Mouse (Mus musculus) embryonic facial prominence, embryonic 15.5 days (tissue): ENCODE results near the gene Mical1. TPM values are rescaled to one million over a fixed set of nuclear protein-coding genes. Genes with fewer than 3 reads are reported as not detected.

Experiments
- ATAC-seq: fragments of 200-750 bp; cut with Nextera tagmentation; 2 replicates; pipeline ENCODE4 v1.8.0; 2017; ENCODE audit warnings: low read depth, moderate TSS enrichment; ENCODE audit not compliant: insufficient number of reproducible peaks, low FRiP score, low TSS enrichment
- H3K27ac ChIP-seq: fragments of 300-500 bp; sonication (generic); replicated peaks from 2 replicates; pipeline ENCODE4 v1.5.1; 2015; ENCODE audit warnings: mild to moderate bottlenecking, inconsistent platforms
- H3K27me3 ChIP-seq: fragments of 300-500 bp; sonication (generic); 2 replicates; pipeline ENCODE4 v1.6.1; 2015; ENCODE audit warnings: inconsistent platforms
- H3K36me3 ChIP-seq: fragments of 300-500 bp; sonication (generic); 2 replicates; pipeline ENCODE4 v1.6.1; 2015; ENCODE audit warnings: mild to moderate bottlenecking, inconsistent platforms
- H3K4me1 ChIP-seq: fragments of 300-500 bp; sonication (generic); 2 replicates; pipeline ENCODE4 v1.6.1; 2015; ENCODE audit warnings: inconsistent platforms
- H3K4me2 ChIP-seq: fragments of 300-500 bp; sonication (generic); replicated peaks from 2 replicates; pipeline ENCODE4 v1.6.1; 2015; ENCODE audit warnings: mild to moderate bottlenecking, inconsistent platforms
- H3K4me3 ChIP-seq: fragments of 300-500 bp; sonication (generic); replicated peaks from 2 replicates; pipeline ENCODE4 v1.5.1; 2015; ENCODE audit warnings: mild to moderate bottlenecking, inconsistent platforms
- H3K9ac ChIP-seq: fragments of 300-500 bp; sonication (generic); 2 replicates; pipeline ENCODE4 v1.6.1; 2015; ENCODE audit warnings: inconsistent platforms
- H3K9me3 ChIP-seq: fragments of 300-500 bp; sonication (generic); replicated peaks from 2 replicates; pipeline ENCODE4 v1.6.1; 2016; ENCODE audit warnings: inconsistent platforms
- WGBS: fragments of 180-500 bp; shearing (Covaris S2); methylation state at CpG from one replicate; pipeline ENCODE4 v1.1.7; 2015; 5-methylcytosine and 5-hydroxymethylcytosine counted together
- polyA plus RNA-seq: library from polyadenylated mRNA; unstranded; fragments of >200 nt; fragmentation: Nextera tagmentation; extraction: Ambion mirVana; gene quantifications from 2 replicates; pipeline ENCODE4 v1.2.1, GENCODE M21; 2015

The Mical1 gene
- polyA plus RNA-seq, 1 experiment from 2014 or later = 39.6 TPM

GRCm38 (mm10) chr10:41479961-41480360, 3.8 kb downstream of the Mical1 start:
- no peak for ATAC-seq
- H3K4me3 ChIP-seq = no peak overlapping the region
- no peak overlapping the region for H3K9ac ChIP-seq
- H3K9me3 ChIP-seq = no peaks in the 10 kb centered on the region
- no peaks in the 10 kb centered on the region for H3K27me3 ChIP-seq
- H3K27ac ChIP-seq = no peak overlapping the region
- peaks cover 53% of the 10 kb centered on the region for H3K36me3 ChIP-seq
- no peak overlapping the region for H3K4me2 ChIP-seq
- H3K4me1 ChIP-seq = peaks cover 26% of the 10 kb centered on the region
- 83% methylated on average over 3 of the region's 3 CpGs for WGBS

GRCm38 (mm10) chr10:41480938-41481880, 5.1 kb downstream of the Mical1 start:
- peaks cover 19% of the 10 kb centered on the region for H3K4me1 ChIP-seq

DNA sequence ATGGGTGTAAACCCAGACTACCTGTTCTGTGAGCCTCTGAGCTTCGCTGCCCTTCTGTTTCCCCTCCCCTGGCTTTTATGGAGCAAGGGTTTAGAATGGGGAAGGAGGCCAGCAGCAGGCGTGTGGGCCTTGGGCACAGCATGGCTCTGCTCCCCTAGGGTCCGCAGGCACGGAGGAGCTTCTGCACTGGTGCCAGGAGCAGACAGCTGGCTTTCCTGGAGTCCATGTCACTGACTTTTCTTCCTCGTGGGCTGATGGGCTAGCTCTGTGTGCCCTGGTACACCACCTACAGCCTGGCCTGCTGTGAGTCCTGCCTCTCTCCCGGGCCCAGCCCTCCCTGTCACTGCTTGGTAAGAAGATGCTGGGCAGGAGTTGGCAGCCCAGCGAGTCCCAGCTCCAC, 6.3 kb downstream of the Mical1 start:
- 82% methylated on average over 7 of the region's 7 CpGs for WGBS
- ATAC-seq = no peak
- Histone ChIP-seq H3K9ac (no peak overlapping the region), H3K9me3 (no peaks in the 10 kb centered on the region), H3K36me3 (peaks cover 78% of the 10 kb centered on the region), H3K4me3 (no peak overlapping the region), H3K27ac (no peak overlapping the region), H3K27me3 (no peaks in the 10 kb centered on the region), H3K4me1 (peaks cover 6% of the 10 kb centered on the region), H3K4me2 (no peak overlapping the region)

More at GRCm38 (mm10) chr10:41480938-41481880, 5.1 kb downstream of the Mical1 start:
- no peak overlapping the region for H3K9ac ChIP-seq
- no peaks in the 10 kb centered on the region for H3K9me3 ChIP-seq
- WGBS = 72% methylated on average over 33 of the region's 33 CpGs
- H3K4me2 ChIP-seq = no peak overlapping the region
- no peak overlapping the region for H3K27ac ChIP-seq
- ATAC-seq = no peak
- peaks cover 66% of the 10 kb centered on the region for H3K36me3 ChIP-seq
- no peak overlapping the region for H3K4me3 ChIP-seq
- H3K27me3 ChIP-seq = no peaks in the 10 kb centered on the region

DNA sequence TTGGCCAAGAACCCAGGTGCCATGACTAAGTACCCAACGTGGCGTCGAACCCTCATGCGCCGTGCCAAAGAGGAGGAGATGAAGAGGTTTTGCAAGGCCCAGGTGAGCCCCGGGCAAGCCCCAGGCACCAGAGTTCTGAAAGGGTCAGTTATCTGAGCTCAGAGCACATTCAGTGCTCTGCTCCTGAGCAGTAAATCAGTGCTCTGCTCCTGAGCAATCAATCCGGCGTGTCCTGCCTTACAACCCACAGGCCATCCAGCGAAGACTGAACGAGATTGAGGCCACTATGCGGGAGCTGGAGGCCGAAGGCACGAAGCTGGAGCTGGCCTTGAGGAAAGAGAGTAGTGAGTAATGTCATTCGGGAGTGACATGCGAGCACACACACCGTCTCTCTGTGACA, 9.7 kb downstream of the Mical1 start:
- H3K27ac ChIP-seq = no peak overlapping the region
- ATAC-seq = no peak
- H3K4me1 ChIP-seq = peaks cover 22% of the 10 kb centered on the region
- H3K9me3 ChIP-seq = no peaks in the 10 kb centered on the region
- no peaks in the 10 kb centered on the region for H3K27me3 ChIP-seq
- 91% methylated on average over 16 of the region's 16 CpGs for WGBS
- H3K36me3 ChIP-seq = peaks cover 67% of the 10 kb centered on the region
- H3K4me3 ChIP-seq = no peak overlapping the region
- H3K4me2 ChIP-seq = no peak overlapping the region
- no peak overlapping the region for H3K9ac ChIP-seq

DNA sequence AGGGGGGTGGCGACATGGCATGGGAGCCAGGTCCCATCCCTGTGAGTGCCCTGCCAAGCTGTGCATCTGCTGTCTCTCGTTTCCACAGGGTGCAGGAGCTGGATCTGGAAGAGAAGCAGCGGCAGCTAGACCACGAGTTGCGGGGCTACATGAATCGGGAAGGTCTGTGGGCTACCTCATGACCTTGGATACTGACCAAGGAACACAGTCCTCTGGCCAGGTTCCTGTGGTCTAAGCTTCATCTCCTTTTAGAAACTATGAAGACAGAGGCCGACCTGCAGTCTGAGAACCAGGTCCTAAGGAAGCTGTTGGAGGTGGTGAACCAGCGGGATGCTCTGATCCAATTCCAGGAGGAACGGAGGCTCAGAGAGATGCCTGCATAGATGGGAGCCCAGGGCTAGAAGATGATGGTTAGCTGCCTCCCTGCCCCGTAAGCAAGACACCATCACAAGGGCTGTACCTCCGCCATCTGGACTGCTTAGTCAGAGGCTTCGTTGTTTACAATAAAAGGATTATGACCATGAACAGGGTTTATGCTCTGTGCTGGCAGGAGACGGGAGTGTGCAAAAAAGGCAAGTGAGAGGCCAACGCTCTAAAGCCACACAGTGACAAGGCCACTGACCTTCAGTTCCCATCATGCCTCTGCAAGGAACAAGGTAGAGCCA, 10.5 kb downstream of the Mical1 start:
- no peaks in the 10 kb centered on the region for H3K9me3 ChIP-seq
- peaks cover 58% of the 10 kb centered on the region for H3K36me3 ChIP-seq
- WGBS = 82% methylated on average over 14 of the region's 14 CpGs
- peaks cover 22% of the 10 kb centered on the region for H3K4me1 ChIP-seq
- H3K4me3 ChIP-seq = no peak overlapping the region
- H3K9ac ChIP-seq = no peak overlapping the region
- ATAC-seq = no peak
- no peak overlapping the region for H3K4me2 ChIP-seq
- H3K27me3 ChIP-seq = no peaks in the 10 kb centered on the region
- H3K27ac ChIP-seq = no peak overlapping the region

DNA sequence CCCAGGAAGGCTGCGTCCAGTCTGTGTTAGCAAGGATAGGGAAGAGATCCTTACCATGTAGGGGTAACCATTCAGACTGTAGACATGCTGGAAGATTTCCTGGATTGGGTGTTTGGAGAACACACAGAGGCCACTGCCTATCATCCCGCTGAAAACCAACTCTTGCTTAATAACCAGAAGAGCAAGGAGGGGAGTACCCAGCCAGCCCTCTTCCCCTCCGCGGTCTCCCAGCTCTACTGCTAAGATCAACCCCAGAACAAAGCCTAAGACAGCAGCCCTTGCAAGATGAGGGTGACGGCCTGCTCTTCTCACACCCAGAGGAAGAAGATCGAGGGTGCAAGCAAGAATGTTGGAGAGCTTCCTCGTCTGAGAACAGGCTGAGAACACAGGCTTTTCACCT, 12.8 kb downstream of the Mical1 start:
- H3K36me3 ChIP-seq = peaks cover 39% of the 10 kb centered on the region
- H3K27me3 ChIP-seq = no peaks in the 10 kb centered on the region
- H3K4me3 ChIP-seq = peak overlapping the region; percentile 74
- no peaks in the 10 kb centered on the region for H3K9me3 ChIP-seq
- H3K27ac ChIP-seq = no peak overlapping the region
- H3K4me1 ChIP-seq = peaks cover 22% of the 10 kb centered on the region
- peak overlapping the region; percentile 100 for H3K4me2 ChIP-seq
- no peak for ATAC-seq
- H3K9ac ChIP-seq = peak overlapping the region; percentile 69; the same call in 1 of the 2 replicates
- WGBS = 28% methylated on average over 7 of the region's 7 CpGs

DNA sequence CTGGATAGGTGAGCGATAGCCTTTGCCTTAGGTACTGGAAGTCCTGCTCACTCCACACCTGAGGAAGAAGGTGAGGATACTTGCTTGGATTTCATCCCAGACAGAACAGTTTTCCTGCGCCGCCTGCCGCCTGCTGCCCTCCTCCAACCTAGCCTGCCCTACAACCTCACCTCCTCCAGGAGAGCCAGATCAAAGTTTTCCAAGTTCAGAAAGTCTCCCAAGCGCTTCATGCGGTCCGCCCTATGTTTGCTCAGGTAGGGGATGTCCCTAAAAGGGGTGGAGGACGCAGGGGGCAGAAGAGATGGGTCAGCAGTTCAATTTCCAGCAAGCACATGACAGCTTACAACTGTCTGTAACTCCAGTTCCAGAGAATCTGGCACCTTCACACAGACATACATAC, 13.2 kb downstream of the Mical1 start:
- H3K4me2 ChIP-seq = peak overlapping the region; percentile 100
- H3K36me3 ChIP-seq = peaks cover 35% of the 10 kb centered on the region
- peak overlapping the region; percentile 74 for H3K4me3 ChIP-seq
- H3K27ac ChIP-seq = no peak overlapping the region
- peaks cover 22% of the 10 kb centered on the region for H3K4me1 ChIP-seq
- no peaks in the 10 kb centered on the region for H3K9me3 ChIP-seq
- H3K9ac ChIP-seq = peak overlapping the region; percentile 69
- 28% methylated on average over 8 of the region's 8 CpGs for WGBS
- ATAC-seq = no peak
- H3K27me3 ChIP-seq = no peaks in the 10 kb centered on the region

- peaks cover 22% of the 10 kb centered on the region for H3K4me1 ChIP-seq
- H3K36me3 ChIP-seq = peaks cover 29% of the 10 kb centered on the region
- peak within 1 kb of the TSS; percentile 69 for H3K9ac ChIP-seq
- H3K27ac ChIP-seq = peak within 1 kb of the TSS; percentile 78
- under 1% methylated on average over 50 of the region's 50 CpGs for WGBS
- H3K9me3 ChIP-seq = no peaks in the 10 kb centered on the region
- no peaks in the 10 kb centered on the region for H3K27me3 ChIP-seq
- peak; percentile 91 for ATAC-seq
- peak within 1 kb of the TSS; percentile 100 for H3K4me2 ChIP-seq
- peak within 1 kb of the TSS; percentile 74 for H3K4me3 ChIP-seq
These were observed 13.8 kb downstream of the Mical1 start, which contains the start of the genes Smpd2 and Ppil6 for GRCm38 (mm10) chr10:41489708-41490517. TSS of gene Smpd2 (minus strand) at chr10:41490369. TSS of gene Ppil6 (plus strand) at chr10:41490439.

DNA sequence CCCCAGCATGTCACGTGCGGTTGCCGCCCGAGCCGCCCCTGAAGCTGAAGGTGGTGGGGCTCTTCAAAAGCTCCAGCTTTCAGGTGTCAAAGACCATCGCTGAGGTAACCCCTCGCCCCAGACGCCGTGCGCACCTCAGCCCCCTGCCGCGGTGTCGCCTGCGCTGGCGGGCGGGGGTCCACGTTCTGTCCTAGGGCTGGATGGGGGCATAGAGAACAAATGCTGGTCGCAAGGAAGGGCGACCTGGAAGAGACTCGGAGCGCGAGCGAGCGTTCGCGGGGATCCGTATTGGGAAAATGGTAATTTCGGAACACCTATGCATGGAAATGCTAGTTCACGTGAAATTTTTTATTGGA, 14.4 kb downstream of the Mical1 start:
- under 1% methylated on average over 29 of the region's 29 CpGs for whole genome bisulfite sequencing
- peak; percentile 32 for ATAC-seq
- peak overlapping the region; percentile 45 for H3K9ac ChIP-seq
- no peaks in the 10 kb centered on the region for H3K9me3 ChIP-seq
- H3K27ac ChIP-seq = no peak overlapping the region
- H3K36me3 ChIP-seq = peaks cover 23% of the 10 kb centered on the region
- H3K27me3 ChIP-seq = no peaks in the 10 kb centered on the region
- peaks cover 22% of the 10 kb centered on the region for H3K4me1 ChIP-seq
- peak overlapping the region; percentile 100 for H3K4me2 ChIP-seq
- H3K4me3 ChIP-seq = peak overlapping the region; percentile 74

DNA sequence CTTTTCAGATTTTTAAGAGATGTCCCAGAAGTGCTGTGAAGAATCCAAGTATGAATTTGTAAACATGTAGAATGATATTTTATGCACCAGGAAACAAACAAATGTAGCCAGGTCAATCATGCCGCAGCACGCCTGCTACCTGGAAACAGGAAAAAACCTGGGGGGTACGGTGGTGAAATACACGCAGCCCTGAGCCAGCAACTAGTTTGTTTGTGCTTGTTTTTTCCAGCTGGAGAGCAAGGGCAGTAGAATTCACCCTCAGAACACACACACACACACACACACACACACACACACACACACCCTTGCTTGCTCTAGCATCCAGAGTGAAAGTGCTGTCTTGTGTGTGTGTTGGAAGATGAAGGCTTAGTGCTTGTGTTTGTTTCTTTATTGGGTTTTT, 15.0 kb downstream of the Mical1 start:
- H3K4me1 ChIP-seq = peaks cover 22% of the 10 kb centered on the region
- H3K36me3 ChIP-seq = peaks cover 17% of the 10 kb centered on the region
- H3K4me2 ChIP-seq = no peak overlapping the region; the same call in 1 of the 2 replicates
- H3K9me3 ChIP-seq = no peaks in the 10 kb centered on the region
- no peak overlapping the region for H3K4me3 ChIP-seq
- H3K27me3 ChIP-seq = no peaks in the 10 kb centered on the region
- H3K27ac ChIP-seq = no peak overlapping the region
- no peak for ATAC-seq
- 30% methylated on average over 4 of the region's 4 CpGs for WGBS
- H3K9ac ChIP-seq = no peak overlapping the region

- H3K27me3 ChIP-seq = no peaks in the 10 kb centered on the region
- H3K9ac ChIP-seq = no peak overlapping the region
- no peaks in the 10 kb centered on the region for H3K36me3 ChIP-seq
- H3K4me1 ChIP-seq = no peaks in the 10 kb centered on the region
- no peak overlapping the region for H3K27ac ChIP-seq
- no peak overlapping the region for H3K4me3 ChIP-seq
- no peak overlapping the region for H3K4me2 ChIP-seq
- no peaks in the 10 kb centered on the region for H3K9me3 ChIP-seq
- WGBS = 47% methylated on average over 4 of the region's 4 CpGs
- no peak for ATAC-seq
These were observed 24.8 kb downstream of the Mical1 start for GRCm38 (mm10) chr10:41500941-41501340.
